Mouse (Mus musculus): ENCODE measurements at regions not wholly inside any gene's neighbourhood (a gene's known extent, or its start where the extent isn't known, plus 50 kb on each side); places are given as distances from the start of the nearest gene placed in this dataset.
"Not testable (repeated sequence)": the region's sequence is repeated elsewhere in the genome, so short reads cannot be mapped to it uniquely, and the experiment has no call there.

GRCm38 (mm10) chr8:8847579-8847978 is 157.3 kb upstream of the Arglu1 start:
- in situ Hi-C loops (cut with MboI, MseI) = no loop called here

- in situ Hi-C loops (cut with MboI, MseI) = no loop called here
Observed at GRCm38 (mm10) chr8:8842326-8842725, 152.0 kb upstream of the Arglu1 start.

- in situ Hi-C loops (cut with MboI, MseI) = not testable (repeated sequence)
Observed at GRCm38 (mm10) chr8:8836166-8836565, 145.8 kb upstream of the Arglu1 start.

GRCm38 (mm10) chr8:8831306-8831705 is 141.0 kb upstream of the Arglu1 start:
- in situ Hi-C loops (cut with MboI, MseI) = no loop called here

GRCm38 (mm10) chr8:8829230-8829629 is 138.9 kb upstream of the Arglu1 start:
- in situ Hi-C loops (cut with MboI, MseI) = no loop called here

- in situ Hi-C loops (cut with MboI, MseI) = no loop called here
Observed at GRCm38 (mm10) chr8:8827555-8827954, 137.2 kb upstream of the Arglu1 start.

- in situ Hi-C loops (cut with MboI, MseI) = no loop called here
Observed at GRCm38 (mm10) chr8:8826801-8827200, 136.5 kb upstream of the Arglu1 start.

- in situ Hi-C loops (cut with MboI, MseI) = no loop called here
Observed at GRCm38 (mm10) chr8:8824886-8825285, 134.6 kb upstream of the Arglu1 start.

GRCm38 (mm10) chr8:8821119-8821518 is 130.8 kb upstream of the Arglu1 start:
- in situ Hi-C loops (cut with MboI, MseI) = no loop called here

- in situ Hi-C loops (cut with MboI, MseI) = no loop called here
Observed at GRCm38 (mm10) chr8:8820614-8821013, 130.3 kb upstream of the Arglu1 start.

GRCm38 (mm10) chr8:8819233-8819931 is 129.1 kb upstream of the Arglu1 start:
- in situ Hi-C loops (cut with MboI, MseI) = no loop called here

- in situ Hi-C loops (cut with MboI, MseI) = no loop called here
Observed at GRCm38 (mm10) chr8:8812807-8813167, 122.5 kb upstream of the Arglu1 start.

- in situ Hi-C loops (cut with MboI, MseI) = no loop called here
Observed at GRCm38 (mm10) chr8:8812051-8812806, 121.9 kb upstream of the Arglu1 start.

- in situ Hi-C loops (cut with MboI, MseI) = no loop called here
Observed at GRCm38 (mm10) chr8:8810928-8811327, 120.6 kb upstream of the Arglu1 start.

GRCm38 (mm10) chr8:8809835-8810439 is 119.6 kb upstream of the Arglu1 start:
- in situ Hi-C loops (cut with MboI, MseI) = no loop called here

GRCm38 (mm10) chr8:8809349-8809748 is 119.0 kb upstream of the Arglu1 start:
- in situ Hi-C loops (cut with MboI, MseI) = no loop called here

GRCm38 (mm10) chr8:8802761-8803340 is 112.5 kb upstream of the Arglu1 start:
- in situ Hi-C loops (cut with MboI, MseI) = no loop called here

GRCm38 (mm10) chr8:8802317-8802716 is 112.0 kb upstream of the Arglu1 start:
- in situ Hi-C loops (cut with MboI, MseI) = no loop called here

- in situ Hi-C loops (cut with MboI, MseI) = no loop called here
Observed at GRCm38 (mm10) chr8:8801578-8801977, 111.3 kb upstream of the Arglu1 start.

- in situ Hi-C loops (cut with MboI, MseI) = no loop called here
Observed at GRCm38 (mm10) chr8:8797521-8797920, 107.2 kb upstream of the Arglu1 start.

- in situ Hi-C loops (cut with MboI, MseI) = no loop called here
Observed at GRCm38 (mm10) chr8:8796951-8797350, 106.6 kb upstream of the Arglu1 start.

- in situ Hi-C loops (cut with MboI, MseI) = no loop called here
Observed at GRCm38 (mm10) chr8:8794711-8795110, 104.4 kb upstream of the Arglu1 start.
